Mouse (Mus musculus): ENCODE measurements around the gene Vps41.

DNA sequence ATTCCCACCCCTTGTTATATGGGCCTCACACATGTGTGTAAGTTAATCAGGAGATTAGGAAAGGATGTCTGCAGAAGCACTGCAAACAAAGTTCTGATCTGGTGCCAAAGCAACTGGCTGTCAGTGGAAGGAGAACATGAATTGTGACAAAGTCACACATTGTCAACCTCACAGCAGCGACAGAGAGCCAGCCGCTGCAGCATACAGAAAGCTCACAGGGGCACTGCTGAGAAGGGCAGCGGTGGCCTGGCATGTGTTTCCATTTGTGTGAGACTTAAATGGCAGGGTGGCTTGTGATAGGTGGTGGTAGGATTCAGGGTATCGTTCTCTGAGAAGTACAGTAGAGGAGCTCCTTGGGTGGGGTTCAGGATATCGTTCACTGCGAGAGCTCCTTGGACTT, 73.0 kb downstream of the Vps41 start:
- TF ChIP-seq CTCF (IDR thresholded peaks at IDR 0.05; ENCODE audit: low read depth, low read length) (no peak), POLR2A (IDR thresholded peaks at IDR 0.05; ENCODE audit: insufficient read depth, low read length) (no peak), EP300 (IDR thresholded peaks at IDR 0.05; ENCODE audit: insufficient read depth, low read depth, low read length) (no peak)

All from ES-Bruce4 (cell line).